Mouse (Mus musculus): ENCODE results near the gene Plxnc1.

The Plxnc1 gene

DNA sequence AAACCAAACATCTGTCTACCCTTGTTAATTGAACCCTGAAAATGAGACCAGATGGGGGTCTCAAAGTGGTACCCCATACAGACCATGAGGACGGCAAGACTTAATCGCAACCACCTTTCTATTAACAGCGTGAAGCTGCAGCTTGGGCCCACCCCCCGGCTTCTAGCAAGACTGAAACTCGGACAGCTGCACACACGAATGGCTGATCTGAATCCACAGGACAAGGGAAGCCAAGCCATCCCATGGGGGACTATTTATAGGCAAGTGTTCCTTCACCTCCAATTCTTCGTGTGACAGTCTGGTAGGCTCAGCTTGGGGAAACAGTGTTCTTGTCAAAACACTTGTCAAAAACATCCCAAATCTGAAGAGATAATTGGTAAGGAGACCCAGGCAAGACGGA, 24.1 kb downstream of the Plxnc1 start:
- DNase-seq (ENCODE audit: low read depth, low spot score), result no peak

DNA sequence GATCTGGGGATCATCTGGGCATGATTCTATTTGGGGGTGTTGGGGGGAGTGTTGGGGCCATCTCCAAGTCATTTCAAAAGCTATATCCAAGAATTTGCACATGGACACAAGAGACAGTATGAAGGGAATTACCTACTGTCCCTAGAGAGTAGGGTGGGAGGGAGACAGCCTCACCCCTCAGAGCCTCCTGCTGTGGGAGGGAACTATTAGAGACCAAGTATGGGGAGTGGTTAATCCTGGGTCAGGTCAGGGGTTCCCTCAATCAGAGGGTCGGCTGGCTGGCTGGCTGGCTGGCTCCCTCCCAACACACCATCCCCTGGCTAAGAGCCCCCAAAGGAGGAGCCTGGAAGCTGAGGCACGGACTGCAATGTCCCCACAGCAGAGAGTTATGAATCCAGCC, 24.7 kb downstream of the Plxnc1 start:
- DNase-seq (ENCODE audit: low read depth, low spot score), result no peak

DNA sequence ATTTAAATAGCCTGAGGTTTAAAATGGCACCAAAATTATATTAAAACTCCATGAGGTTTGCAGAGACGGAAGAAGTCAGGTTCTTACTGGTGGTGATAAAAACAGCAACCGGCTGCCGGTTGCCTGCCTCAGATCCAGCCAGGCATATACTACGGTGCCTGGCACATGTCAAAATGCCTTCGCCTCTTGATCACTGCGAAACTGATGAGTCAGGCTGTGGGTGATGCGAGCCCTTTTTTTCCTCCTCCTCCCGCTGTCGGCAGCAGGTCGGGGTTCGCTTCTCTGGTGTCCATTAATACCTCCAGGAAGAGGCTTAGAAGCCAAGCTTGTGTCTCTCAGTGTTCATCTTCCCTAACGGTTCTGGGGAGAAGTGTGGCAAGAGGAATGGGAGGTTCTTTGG, 25.1 kb downstream of the Plxnc1 start:
- DNase-seq (ENCODE audit: low read depth, low spot score), result peak; percentile 46

DNA sequence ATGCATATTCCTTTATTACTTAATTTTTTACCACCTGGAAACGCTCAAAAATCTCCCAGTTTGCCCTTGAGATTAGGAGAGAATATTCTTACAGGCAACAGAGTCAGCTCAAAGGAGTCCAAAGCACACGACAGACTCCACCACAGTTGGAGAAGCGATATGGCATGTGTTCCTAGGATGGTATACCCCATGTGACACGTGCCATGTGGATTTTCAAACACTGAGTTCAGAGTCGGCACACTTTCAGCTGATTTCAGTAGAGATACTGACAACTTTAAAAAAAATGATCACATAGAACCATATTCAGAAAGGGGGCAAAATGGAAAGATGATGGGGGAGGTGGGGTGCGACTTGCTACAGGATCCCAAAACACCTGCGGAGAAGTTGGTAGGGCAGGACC, 26.0 kb downstream of the Plxnc1 start:
- DNase-seq (ENCODE audit: low read depth, low spot score), result no peak

DNA sequence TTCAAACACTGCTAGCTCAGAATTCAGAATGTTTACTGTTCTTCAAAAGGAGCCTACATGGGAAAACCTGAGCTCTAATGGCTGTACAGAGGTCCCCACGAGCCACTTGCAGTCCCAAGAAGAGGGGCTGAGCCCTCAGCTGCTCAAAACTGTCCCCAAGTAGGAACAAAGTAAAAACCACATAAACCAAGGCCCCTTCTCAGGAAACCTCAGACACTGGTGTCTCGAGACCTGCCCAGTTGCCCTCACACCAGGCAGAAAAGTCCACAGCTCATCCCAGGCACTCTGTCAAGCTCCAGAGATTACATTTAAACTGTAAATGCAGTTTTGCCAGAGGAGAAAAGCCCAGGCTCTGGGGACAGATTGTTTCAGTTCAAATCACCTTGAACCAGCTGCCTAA, 26.6 kb downstream of the Plxnc1 start:
- DNase-seq (ENCODE audit: low read depth, low spot score), result no peak

DNA sequence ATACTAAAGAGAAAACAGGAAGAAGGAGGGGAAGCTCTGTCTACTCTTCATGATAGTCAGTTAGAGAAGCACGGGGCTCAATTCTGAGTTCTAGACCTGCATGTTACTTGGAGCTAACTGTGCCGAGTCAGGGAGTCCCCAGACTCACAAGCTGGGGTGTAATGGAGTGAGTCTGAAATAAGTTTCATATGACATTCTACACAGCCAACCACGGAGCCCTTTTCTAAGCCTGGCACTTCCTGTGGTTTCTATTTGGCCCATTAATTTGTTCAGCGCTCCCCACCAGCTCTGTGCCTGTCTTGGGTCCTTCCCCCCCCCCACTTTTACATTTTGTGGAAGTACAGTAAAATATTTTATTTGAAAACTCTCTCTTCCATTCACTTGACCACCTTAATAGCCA, 27.3 kb downstream of the Plxnc1 start:
- DNase-seq (ENCODE audit: low read depth, low spot score), result no peak

DNA sequence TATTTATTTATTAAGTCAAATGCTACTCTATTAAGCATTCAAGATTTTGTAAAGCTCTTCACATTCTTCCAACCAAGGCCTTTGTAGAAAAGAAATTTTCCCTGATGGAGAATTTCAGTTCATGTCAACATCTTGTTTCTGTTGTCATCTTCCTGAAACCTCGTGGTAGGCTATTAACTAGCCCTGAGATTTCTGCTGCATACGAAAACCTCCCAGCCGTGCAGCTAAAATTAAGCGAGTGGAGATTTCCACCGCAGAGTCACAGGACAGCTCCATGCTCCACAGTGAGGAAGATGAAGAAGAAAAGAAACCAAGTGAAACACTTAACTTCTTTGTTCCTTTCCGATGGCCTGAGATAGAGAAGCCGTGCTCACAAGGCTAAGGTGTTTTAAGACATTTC, 28.0 kb downstream of the Plxnc1 start:
- no peak for DNase-seq (ENCODE audit: low read depth, low spot score)

DNA sequence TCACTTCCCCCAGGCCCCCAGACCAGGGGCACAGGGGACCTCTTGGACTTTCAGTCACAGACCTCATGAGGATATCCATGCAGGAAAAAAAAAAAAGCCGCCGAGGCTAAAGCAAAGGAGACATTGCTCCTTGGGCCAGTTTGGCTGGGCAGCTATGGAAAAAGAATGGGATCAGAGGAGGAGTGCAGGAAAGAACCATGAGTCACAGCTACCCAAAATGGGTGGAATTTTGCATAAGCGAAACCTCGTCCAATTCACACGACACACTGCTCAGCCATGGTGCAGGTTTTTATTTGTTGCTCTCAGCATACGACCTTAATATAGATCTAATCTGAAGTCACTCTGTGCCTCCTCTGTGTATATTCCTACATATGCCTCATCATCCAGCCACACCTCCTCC, 28.9 kb downstream of the Plxnc1 start:
- no peak for DNase-seq (ENCODE audit: low read depth, low spot score)

DNA sequence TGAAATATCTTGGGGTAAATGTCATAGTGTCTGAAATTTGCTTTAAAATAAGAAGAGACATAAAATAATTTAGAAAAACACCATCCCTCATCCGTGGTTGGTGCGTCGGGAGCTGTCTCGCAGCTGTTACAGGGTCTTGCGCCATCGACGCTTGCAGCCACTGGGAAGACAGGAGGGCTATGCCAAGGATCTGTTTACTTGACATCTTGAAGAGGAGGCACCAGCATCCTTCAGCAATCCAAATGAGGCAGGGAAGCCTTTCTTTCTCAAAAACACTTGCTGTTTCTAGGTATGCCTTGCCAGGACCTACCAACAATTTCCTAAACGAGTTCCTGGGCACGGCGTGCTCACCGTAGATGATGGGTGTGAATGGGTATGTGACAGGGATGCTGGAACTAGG, 30.6 kb downstream of the Plxnc1 start:
- no peak for DNase-seq (ENCODE audit: low read depth, low spot score)

DNA sequence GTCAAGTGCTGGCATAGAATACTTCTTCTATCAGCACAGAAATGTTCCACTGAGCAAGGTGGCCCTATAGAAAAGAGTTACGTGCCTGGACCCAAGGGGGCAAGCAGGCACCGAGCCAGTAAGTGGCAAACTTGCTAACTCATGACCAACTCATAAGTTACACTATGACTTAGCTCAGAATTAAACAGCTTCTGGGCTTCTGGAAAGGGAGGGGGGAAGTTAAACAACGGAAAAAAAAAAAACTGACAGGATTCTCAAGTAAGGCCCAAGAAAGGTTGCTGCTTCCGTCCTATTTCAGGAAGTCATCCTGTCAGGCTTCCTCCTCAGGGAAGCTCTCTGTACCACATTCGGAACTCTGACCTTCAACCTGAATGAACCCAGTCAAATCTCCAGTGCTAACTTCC, 31.3 kb downstream of the Plxnc1 start:
- DNase-seq (ENCODE audit: low read depth, low spot score), result no peak

DNA sequence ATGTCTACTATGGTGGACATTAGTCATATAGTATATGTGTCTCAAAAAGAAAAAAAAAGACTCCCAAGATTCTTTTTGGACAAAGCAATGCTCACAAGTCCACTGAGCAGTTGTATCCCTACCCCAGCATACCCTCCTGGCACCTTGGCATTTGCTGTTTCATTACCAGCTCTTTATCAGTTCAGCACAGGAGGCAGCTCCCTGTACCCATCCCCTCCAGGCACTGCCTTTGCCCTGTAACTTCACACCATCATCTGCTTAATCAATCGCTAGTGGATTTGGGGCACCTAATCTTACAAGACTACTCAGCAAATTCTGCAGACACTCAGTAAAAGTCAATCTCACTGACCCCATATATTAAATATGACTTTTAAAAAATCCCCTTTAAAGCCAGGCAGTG, 32.1 kb downstream of the Plxnc1 start:
- no peak for DNase-seq (ENCODE audit: low read depth, low spot score)

DNA sequence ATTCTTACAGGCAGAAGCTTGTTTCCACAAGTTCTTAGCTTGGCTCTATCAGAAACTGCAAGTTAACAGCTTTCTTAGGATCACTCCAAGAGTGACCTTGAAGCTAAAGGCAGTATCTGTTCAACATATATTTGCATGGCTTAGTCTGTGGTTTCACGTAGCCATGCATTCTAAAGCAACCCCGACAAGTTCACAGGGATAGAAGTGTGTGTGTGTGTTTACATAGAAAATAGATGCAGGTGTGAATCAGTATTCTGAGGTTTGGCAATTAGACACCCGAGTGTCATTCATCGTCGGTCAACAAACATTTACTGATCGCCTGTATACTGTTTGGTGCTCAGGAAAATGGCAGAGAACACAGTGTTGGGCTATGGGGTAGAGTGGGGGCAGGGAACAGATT, 33.5 kb downstream of the Plxnc1 start:
- no peak for DNase-seq (ENCODE audit: low read depth, low spot score)

DNA sequence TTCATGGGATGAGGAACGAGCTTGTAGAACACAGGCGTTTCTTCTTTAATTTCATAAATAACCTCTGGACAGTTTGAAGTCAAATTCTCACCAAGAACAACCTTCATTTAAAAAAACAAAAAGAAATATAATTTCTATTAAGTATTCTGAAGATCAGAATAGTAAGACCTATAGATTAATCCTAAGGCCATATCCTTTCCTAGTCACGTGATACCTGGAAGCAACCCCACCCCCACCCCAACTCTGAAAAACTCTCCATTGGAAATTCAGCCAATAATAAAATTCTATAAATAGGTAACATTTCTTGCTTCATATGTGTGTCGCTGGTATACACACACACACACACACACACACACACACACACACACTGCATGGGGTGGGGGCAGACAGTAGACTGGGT, 34.1 kb downstream of the Plxnc1 start:
- DNase-seq (ENCODE audit: low read depth, low spot score), result no peak

DNA sequence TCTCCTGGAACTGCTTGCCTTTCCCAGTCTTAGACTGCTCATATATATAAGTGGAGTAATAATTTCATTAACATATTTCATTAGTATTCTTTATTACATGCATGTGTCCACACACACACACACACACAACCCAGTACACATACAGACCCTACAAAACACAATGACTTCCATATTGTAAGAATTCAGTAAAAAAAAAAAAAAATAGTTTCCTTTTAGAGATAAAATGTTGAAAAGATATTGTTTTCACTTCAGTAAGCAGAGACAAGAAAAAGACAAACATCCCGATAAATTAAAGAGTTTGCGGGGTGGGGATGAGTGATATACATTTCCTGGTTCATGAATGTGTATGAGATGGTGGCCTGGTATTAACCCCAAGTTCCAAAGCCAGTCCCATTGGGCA, 34.8 kb downstream of the Plxnc1 start:
- DNase-seq (ENCODE audit: low read depth, low spot score), result no peak

DNA sequence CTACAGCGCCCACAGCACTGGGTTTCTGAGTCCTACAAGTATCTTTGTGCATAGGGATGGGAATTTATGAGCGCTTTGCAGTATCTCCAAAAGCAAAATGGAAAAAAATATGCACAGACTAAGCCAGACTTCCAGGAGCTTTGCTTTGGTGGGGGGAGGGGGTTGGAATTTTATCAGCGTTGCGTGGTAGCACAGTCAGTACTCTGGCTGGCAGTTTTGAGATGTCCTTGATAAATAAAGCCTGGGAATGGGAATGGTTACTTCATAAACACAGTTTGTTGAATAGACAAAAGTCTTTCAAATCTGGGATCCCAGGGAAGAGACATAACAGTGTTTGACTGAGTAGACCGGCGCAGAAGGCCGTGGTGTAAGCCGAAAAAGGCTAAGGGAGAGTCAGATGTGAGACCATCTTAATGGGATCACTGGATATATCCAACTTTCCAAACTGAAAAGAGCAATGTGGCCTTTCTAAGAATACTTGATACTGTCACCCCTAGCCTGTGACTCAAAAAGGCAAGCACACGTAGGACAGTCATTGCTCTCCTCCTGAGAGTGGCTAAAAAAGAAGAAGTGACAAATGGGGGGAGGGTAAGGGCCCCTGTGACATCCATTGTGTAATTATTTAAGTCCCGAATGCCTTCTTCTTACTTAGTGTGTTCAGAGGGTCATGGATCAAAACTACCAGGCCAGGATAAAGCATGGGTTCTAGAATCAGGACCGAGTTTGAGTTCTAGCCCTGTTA, 35.5 kb downstream of the Plxnc1 start:
- no peak for DNase-seq (ENCODE audit: low read depth, low spot score)

DNA sequence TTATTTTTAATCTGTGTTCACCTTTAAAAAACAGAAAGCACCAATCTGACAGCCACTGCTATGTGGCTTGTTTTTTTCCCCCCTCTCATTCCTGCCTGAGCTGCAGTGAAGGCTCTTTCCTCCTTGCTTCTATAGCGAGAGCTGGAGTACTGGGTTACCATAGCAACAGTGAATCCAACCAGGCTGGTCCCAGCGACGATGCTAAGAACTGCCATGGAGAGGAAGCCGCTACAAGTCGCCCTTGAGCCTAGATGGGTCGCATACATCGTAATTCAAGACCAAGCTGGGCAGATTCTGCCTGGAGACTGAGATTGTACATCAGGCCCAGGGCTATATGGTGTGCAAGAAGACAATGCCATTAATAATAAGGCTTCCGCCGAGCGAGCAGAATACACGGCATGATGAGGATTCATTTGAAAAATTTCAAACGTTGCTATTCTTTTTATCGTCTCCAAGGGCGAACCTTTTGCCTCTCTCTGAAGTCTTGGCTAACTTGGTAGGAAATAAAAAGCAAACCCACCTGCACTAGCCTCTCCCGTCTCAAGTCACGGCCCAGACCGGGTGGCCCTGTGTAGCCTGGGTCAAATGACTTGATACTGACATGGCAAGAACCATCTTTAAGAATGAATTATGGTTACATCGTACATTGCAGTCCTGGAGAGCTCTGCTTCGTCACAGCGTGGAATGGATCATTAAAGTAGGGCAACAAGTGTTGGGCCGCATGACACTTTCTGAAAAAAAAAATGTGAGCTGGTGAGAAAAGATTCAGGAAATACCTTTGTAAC, 38.8 kb downstream of the Plxnc1 start:
- DNase-seq (ENCODE audit: low read depth, low spot score), result no peak

DNA sequence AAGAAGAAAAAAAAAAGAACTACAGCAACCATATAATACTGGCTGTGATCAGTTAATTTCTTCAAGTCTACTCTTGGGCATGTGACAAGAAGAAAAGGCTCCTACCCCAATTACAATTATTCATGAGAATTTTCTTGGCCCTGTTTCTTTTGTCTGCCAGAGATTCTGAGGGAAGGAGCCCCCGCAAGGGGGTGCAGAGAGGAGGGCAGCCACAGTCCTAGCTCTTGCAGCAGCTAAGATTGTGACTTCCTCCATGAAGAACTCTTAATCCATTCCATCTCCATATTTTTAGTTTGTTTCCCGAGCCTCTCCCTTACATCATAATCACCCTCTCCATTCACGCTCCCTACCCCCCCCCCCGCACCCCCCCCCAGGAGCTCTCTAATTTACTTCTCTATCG, 39.4 kb downstream of the Plxnc1 start:
- DNase-seq (ENCODE audit: low read depth, low spot score), result no peak

DNA sequence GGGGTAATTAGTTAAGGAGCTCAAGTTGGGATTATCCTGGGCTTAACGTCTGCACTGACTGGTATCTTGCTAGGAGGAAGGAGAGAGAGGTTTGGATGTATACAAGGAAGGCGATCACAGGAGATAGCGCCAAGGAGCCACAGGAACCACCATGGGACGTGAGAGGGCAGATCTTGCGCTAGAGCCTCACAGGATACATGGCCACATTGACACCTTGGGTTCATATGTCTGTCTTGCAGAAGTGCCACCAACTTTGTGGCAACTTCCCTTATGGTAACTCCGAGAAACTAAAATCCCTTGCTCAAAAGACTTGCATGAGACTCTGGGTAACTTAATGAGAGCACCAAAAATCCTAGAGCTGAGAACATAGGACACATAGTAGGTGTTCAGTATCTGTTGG, 47.7 kb downstream of the Plxnc1 start:
- no peak for DNase-seq (ENCODE audit: low read depth, low spot score)

DNA sequence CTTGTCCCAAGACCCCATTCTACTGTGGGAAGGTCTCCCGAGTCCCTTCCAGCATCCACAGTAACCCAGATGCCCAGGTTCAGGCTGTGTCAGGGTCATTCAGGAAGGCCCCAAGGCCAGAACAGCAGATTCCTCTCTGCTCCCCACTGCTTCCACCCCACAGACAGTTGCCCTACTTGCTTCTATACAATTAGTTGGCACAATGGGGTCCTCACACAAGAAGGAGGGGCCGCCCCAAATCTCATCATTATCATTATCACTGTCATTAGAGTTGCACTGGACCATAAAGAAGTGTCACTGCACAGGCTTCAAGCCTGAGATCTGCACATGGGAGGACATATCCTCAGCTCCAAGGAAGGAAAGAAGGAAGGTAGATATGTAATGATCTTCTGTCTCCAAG, 48.3 kb downstream of the Plxnc1 start:
- DNase-seq (ENCODE audit: low read depth, low spot score), result no peak

DNA sequence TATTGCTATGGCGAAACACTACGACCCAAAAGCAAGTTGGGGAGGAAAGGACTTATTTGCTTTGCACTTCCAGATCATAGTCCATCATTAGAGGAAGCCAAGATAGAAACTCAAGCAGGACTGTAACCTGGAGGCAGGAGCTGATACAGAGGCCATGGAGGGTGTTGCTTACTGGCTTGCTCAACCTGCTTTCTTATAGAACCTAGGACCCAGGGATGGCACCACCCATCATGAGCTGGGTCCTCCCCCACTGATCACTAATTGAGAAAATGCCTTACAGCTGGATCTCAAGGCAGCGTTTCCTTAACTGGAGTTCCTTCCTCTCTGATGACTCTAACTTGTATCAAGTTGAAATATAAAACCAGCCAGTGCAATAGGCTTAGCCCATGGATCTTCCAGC, 48.8 kb downstream of the Plxnc1 start:
- no peak for DNase-seq (ENCODE audit: low read depth, low spot score)

DNA sequence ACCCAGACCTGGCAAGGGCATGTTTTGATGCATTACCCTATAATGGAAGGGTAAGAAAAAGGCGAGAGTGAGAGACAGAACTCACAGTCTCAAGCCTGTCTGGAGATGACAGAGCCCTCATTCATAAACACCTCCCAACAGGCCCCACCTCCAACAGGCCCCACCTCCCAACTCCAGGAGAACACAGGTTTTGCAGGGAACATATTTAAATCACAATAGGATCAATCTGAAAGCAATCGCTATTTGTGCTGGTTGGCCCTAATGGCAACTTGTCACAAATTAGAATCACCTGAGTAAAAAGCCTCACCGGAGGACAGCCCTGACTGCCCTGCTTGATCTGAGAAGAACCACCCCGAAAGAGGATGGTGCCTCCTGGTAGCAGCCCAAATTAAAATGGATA, 54.9 kb downstream of the Plxnc1 start:
- no peak for DNase-seq (ENCODE audit: low read depth, low spot score)

DNA sequence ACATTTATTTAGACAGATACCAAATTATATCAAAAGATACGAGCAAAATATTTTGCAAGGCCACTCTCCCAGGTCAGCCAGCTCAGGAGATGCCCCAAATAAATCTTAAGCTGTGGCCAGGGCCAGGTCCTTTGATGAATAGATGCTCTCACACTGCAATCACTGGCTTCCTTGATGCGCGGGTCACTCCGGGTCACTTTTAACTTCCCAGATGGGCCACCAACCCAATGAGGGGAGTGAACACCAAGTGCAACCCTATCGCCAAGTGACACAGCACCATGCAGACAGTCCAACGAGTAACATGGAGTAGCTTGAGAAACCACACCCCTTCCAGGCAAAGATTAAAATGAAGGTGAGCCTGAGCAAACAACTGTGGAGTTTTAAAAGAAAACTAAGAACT, 61.4 kb downstream of the Plxnc1 start:
- DNase-seq (ENCODE audit: low read depth, low spot score), result no peak

DNA sequence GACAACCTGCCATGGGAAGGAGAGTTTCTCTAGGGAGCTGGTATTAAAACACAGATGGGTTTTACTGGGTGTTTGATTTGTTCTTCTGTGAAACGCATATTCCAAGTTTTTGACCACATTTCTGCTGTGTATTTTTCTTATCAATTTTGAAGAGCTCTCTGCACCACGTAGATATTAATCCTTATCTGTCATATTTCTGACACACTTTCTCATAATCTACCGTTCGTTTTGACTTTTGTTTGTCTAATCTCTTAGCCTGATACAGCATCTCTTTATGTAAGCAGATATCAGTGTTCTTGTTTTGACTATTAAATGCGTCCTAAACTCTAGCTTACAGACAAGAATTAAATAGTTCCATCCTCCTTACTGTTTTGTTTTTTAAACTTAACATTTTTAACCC, 73.1 kb downstream of the Plxnc1 start:
- DNase-seq (ENCODE audit: low read depth, low spot score), result no peak

DNA sequence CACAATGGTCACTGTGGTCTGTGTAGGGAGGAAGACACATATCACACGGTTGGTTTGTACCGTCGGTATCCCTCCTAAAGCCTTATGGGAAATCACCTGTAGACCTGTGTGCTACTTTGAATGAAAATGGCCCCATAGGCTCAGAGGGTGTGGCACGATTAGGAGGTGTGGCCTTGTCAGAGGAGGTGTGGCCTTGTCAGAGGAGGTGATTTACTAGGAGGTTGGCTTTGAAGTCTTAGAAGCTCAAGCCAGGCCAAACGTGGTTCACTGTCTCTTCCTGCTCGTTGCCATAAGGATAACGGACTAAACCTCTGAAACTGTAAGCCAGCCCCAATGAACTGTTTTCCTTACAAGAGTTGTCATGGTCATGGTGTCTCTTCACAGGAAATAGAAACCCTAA, 73.5 kb downstream of the Plxnc1 start:
- DNase-seq (ENCODE audit: low read depth, low spot score), result no peak

Data from skeletal muscle tissue, adult 2 months (tissue).